ENCODE assay signal across 8 mouse cellular contexts in the genomic region with DNA sequence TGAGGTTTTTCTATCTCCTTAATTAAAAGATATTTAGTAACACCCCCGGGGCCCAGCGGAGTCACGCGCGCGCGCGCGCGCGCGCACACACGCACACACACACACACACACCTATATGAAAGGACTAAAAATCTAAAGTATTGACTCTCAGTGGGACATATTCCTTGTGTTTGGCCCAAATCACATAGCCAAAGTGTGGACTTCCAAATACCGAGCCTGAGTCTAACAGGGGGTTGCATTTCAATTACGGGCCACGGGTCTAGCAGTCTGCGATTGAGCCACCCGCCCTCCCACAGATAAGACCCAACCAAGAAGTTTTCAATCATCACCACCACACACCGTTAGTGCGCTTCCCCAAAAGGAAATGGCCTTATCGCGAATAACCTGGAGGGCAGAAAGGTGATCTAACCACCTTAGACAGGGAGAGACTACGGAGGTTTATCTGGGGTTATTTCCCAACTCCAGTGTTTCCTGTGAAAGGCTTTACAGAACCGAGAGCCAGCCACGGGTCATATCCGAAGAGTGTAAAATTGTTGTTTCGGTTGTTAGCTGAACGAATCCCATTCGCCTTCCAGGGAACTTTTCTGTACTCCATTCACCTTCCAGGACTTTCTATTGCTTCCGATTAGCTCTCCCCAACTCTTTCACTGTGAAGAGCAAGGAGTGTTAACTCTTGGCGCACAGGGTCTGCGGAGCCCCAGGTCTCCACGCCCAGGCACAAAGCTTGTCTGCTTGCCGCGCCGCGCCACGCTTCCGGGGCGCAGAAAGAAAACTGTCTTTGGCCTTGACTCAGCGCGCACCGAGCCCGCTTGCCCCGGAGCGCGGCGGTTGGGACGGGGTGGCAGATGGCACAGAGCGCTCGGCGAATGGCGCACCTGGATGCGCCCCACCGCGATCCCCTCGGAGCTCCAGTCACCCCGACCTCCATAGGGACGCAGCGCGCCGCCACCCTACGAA. TPM values are rescaled to one million over a fixed set of nuclear protein-coding genes. Genes with fewer than 3 reads are reported as not detected.
DNase-seq lines count a peak whose midpoint lies in the region; ATAC-seq lines count a peak whose summit lies in the region.

No protein-coding gene starts in this region.

- peaks cover 10 to 28% of the 10 kb centered on the region in 2 experiments for H3K4me1 ChIP-seq in heart, embryonic 14.5 days (ENCODE audit: control insufficient read depth in 2 of 2, insufficient read depth in 2 of 2, low read length in 2 of 2)
- H3K4me1 ChIP-seq in limb, embryonic 11.5 days (ENCODE audit: control insufficient read depth, insufficient read depth, low read length), result no peaks in the 10 kb centered on the region
- H3K4me1 ChIP-seq in midbrain, embryonic 12.5 days, result peaks cover 5% of the 10 kb centered on the region; the same call in 1 of the 2 replicates

- no peaks in the 10 kb centered on the region for H3K27me3 ChIP-seq in heart, embryonic 14.5 days (ENCODE audit: control insufficient read depth, insufficient read depth, low read length)
- peaks cover 21% of the 10 kb centered on the region for H3K27me3 ChIP-seq in limb, embryonic 11.5 days (ENCODE audit: control insufficient read depth, insufficient read depth, low read length)
- peaks cover 39% of the 10 kb centered on the region for H3K27me3 ChIP-seq in midbrain, embryonic 12.5 days

- ATAC-seq in heart, embryonic 14.5 days (ENCODE audit: insufficient number of reproducible peaks, insufficient read depth, low FRiP score, low read depth), result peak; percentile 29; the same call in 1 of the 2 replicates
- peak; percentile 53; the same call in 1 of the 2 replicates for ATAC-seq in limb, embryonic 11.5 days (ENCODE audit: insufficient number of reproducible peaks, low FRiP score, low TSS enrichment, low read depth)
- ATAC-seq in midbrain, embryonic 12.5 days (ENCODE audit: low FRiP score, low read depth), result peak; percentile 57

- DNase-seq in 3134 (ENCODE audit: extremely low read depth, insufficient read length, low spot score), result peak; percentile 23
- DNase-seq in CD8-positive naive resting alpha-beta T cell, adult 2 months (ENCODE audit: low read depth in 2 of 2, low spot score in 2 of 2), result peak; percentile 55 to 65
- DNase-seq in embryo, embryonic 10 days (ENCODE audit: low spot score), result peak; percentile 49
- DNase-seq in limb, embryonic 11.5 days (ENCODE audit: low spot score), result peak; percentile 51
- DNase-seq in thymus, adult 18-20 months, result peak; percentile 60 to 65
- no peak for DNase-seq in layer of hippocampus, postnatal 25 days (ENCODE audit: extremely low spot score in 1 of 2, low spot score in 1 of 2)

- peak overlapping the region; percentile 81 to 95 for H3K4me3 ChIP-seq in heart, embryonic 14.5 days (ENCODE audit: control insufficient read depth in 1 of 2, insufficient read depth in 1 of 2, low read depth in 1 of 2, low read length in 2 of 2)
- H3K4me3 ChIP-seq in limb, embryonic 11.5 days (ENCODE audit: low read depth, low read length), result peak overlapping the region; percentile 54
- H3K4me3 ChIP-seq in midbrain, embryonic 12.5 days, result peak overlapping the region; percentile 57

- 3% methylated on average over 63 of the region's 63 CpGs for WGBS in heart, embryonic 14.5 days
- WGBS in limb, embryonic 11.5 days, result 8% methylated on average over 63 of the region's 63 CpGs
- 8% methylated on average over 63 of the region's 63 CpGs for WGBS in midbrain, embryonic 12.5 days

- H3K9ac ChIP-seq in heart, embryonic 14.5 days (ENCODE audit: low read length), result peak overlapping the region; percentile 94
- H3K9ac ChIP-seq in limb, embryonic 11.5 days (ENCODE audit: low read length), result peak overlapping the region; percentile 56
- peak overlapping the region; percentile 60 for H3K9ac ChIP-seq in midbrain, embryonic 12.5 days (replicated peaks)

- peak overlapping the region; percentile 87 for H3K4me2 ChIP-seq in heart, embryonic 14.5 days (ENCODE audit: low read length)
- peak overlapping the region; percentile 96 for H3K4me2 ChIP-seq in limb, embryonic 11.5 days (ENCODE audit: low read depth, severe bottlenecking)
- H3K4me2 ChIP-seq in midbrain, embryonic 12.5 days (replicated peaks), result peak overlapping the region; percentile 95

- H3K36me3 ChIP-seq in heart, embryonic 14.5 days (ENCODE audit: control insufficient read depth, insufficient read depth, low read length), result 0 out of 2 replicates have a peak, but pooled peaks cover 4% of the 10 kb centered on the region
- H3K36me3 ChIP-seq in limb, embryonic 11.5 days (ENCODE audit: control insufficient read depth, insufficient read depth, low read length), result no peaks in the 10 kb centered on the region
- H3K36me3 ChIP-seq in midbrain, embryonic 12.5 days, result no peaks in the 10 kb centered on the region

- peak overlapping the region; percentile 79 to 88 for H3K27ac ChIP-seq in heart, embryonic 14.5 days (replicated peaks in 1 of 2; ENCODE audit: control insufficient read depth in 1 of 2, insufficient read depth in 1 of 2, low read depth in 2 of 2, low read length in 2 of 2)
- H3K27ac ChIP-seq in limb, embryonic 11.5 days (replicated peaks; ENCODE audit: low read depth, low read length), result no peak overlapping the region
- no peak overlapping the region for H3K27ac ChIP-seq in midbrain, embryonic 12.5 days (replicated peaks)

- no peaks in the 10 kb centered on the region for H3K9me3 ChIP-seq in heart, embryonic 14.5 days (ENCODE audit: control insufficient read depth, low read length)
- no peaks in the 10 kb centered on the region for H3K9me3 ChIP-seq in limb, embryonic 11.5 days (ENCODE audit: control insufficient read depth, low read length)
- no peaks in the 10 kb centered on the region for H3K9me3 ChIP-seq in midbrain, embryonic 12.5 days

RNA-seq across cellular contexts. Expression of a gene that starts 1.0 kb away (rescaled TPM):
- polyA plus RNA-seq in heart, embryonic 14.5 days (2014; fragmentation: Nextera tagmentation; extraction: Ambion mirVana), result 266 and 278 TPM in 2 replicates
- polyA plus RNA-seq in limb, embryonic 11.5 days (2014; fragmentation: Nextera tagmentation; extraction: Ambion mirVana), result 68.5 and 84.1 TPM in 2 replicates
- 49.7 and 50.4 TPM in 2 replicates for polyA plus RNA-seq in midbrain, embryonic 12.5 days (2016; fragmentation: Nextera tagmentation; extraction: Ambion mirVana)
- 10 to 100 TPM; 13.1 to 14.3 TPM for total RNA-seq in layer of hippocampus, postnatal 25 days (2021)

Comparison
In these comparisons a context has a peak if more than half of its experiments do, and no peak if none do; other contexts are left out.
1. DNase-seq: peak in 3134 (single experiment), CD8-positive naive resting alpha-beta T cell, adult 2 months (2 of 2), embryo, embryonic 10 days (single experiment), limb, embryonic 11.5 days (single experiment) and thymus, adult 18-20 months (2 of 2); none in layer of hippocampus, postnatal 25 days (0 of 2).
2. H3K27ac ChIP-seq: peak in heart, embryonic 14.5 days (2 of 2); none in limb, embryonic 11.5 days (single experiment) and midbrain, embryonic 12.5 days (single experiment).
3. Peak in every context shown above with its lines, with median percentiles within 50 percentile points of each other: ATAC-seq, H3K4me2 ChIP-seq, H3K4me3 ChIP-seq and H3K9ac ChIP-seq.